In genomic region chr7:79696495-79696894, GRCm38 (mm10) we compare ENCODE assay signal across 21 mouse cellular contexts. TPM values are rescaled to one million over a fixed set of nuclear protein-coding genes. Genes with fewer than 3 reads are reported as not detected.
"Had no signal": no experiment of that assay in that cellular context is flagged by ENCODE, and none has a peak within 500 bp of the region (broad histone marks: within the 10 kb centered on the region; RNA-seq: fewer than 3 reads in every experiment).

No protein-coding gene starts in this region.

- ATAC-seq: intestine, embryonic 15.5 days had no signal

- H3K9me3 ChIP-seq: intestine, embryonic 15.5 days; kidney, embryonic 15.5 days; limb, embryonic 12.5 days; limb, embryonic 15.5 days; liver, embryonic 13.5 days; neural tube, embryonic 12.5 days; neural tube, embryonic 15.5 days had no signal

- H3K4me3 ChIP-seq: intestine, embryonic 15.5 days; kidney, embryonic 15.5 days; limb, embryonic 12.5 days; limb, embryonic 15.5 days; liver, embryonic 13.5 days; neural tube, embryonic 12.5 days; neural tube, embryonic 15.5 days had no signal

- DNase-seq: kidney, adult 11 months; kidney, adult 8-10 months; kidney, postnatal 10 days; kidney, postnatal 36 days; left cerebral cortex, postnatal 4 days; liver, embryonic 13.5 days; midbrain, embryonic 14.5 days; right cerebral cortex, adult 18-20 months; right cerebral cortex, postnatal 14 days; right cerebral cortex, postnatal 4 days; thymus, postnatal 36 days had no signal

- H3K4me2 ChIP-seq: intestine, embryonic 15.5 days; kidney, embryonic 15.5 days; limb, embryonic 12.5 days; limb, embryonic 15.5 days; liver, embryonic 13.5 days; midbrain, embryonic 11.5 days; neural tube, embryonic 12.5 days; neural tube, embryonic 15.5 days had no signal

- H3K27ac ChIP-seq: intestine, embryonic 15.5 days; kidney, embryonic 15.5 days; limb, embryonic 12.5 days; limb, embryonic 15.5 days; liver, embryonic 13.5 days; neural tube, embryonic 12.5 days; neural tube, embryonic 15.5 days had no signal

- H3K4me1 ChIP-seq: intestine, embryonic 15.5 days; kidney, embryonic 15.5 days; limb, embryonic 12.5 days; limb, embryonic 15.5 days; liver, embryonic 13.5 days; neural tube, embryonic 12.5 days; neural tube, embryonic 15.5 days had no signal

- H3K9ac ChIP-seq: intestine, embryonic 15.5 days; kidney, embryonic 15.5 days; limb, embryonic 12.5 days; limb, embryonic 15.5 days; liver, embryonic 13.5 days; neural tube, embryonic 12.5 days; neural tube, embryonic 15.5 days had no signal

- H3K27me3 ChIP-seq: intestine, embryonic 15.5 days; kidney, embryonic 15.5 days; limb, embryonic 12.5 days; limb, embryonic 15.5 days; liver, embryonic 13.5 days; neural tube, embryonic 12.5 days; neural tube, embryonic 15.5 days had no signal

RNA-seq across cellular contexts. Expression of gene Plin1, which starts 36.2 kb away (rescaled TPM):
- total RNA-seq: left cerebral cortex, postnatal 14 days; left cerebral cortex, postnatal 4 days; megakaryocyte-erythroid progenitor cell, adult 5-6 weeks had no signal
- polyA plus RNA-seq: intestine, embryonic 15.5 days; limb, embryonic 12.5 days; limb, embryonic 15.5 days; liver, embryonic 13.5 days; midbrain, embryonic 11.5 days; neural tube, embryonic 12.5 days; stomach, embryonic 14.5 days had no signal

RNA-seq across cellular contexts. Expression of gene Wdr93, which starts 46.5 kb away (rescaled TPM):
- total RNA-seq: left cerebral cortex, postnatal 14 days; megakaryocyte-erythroid progenitor cell, adult 5-6 weeks had no signal
- polyA plus RNA-seq: limb, embryonic 15.5 days had no signal
